Mouse (Mus musculus): ENCODE results near the gene Sppl2c.

Sppl2c gene

DNA sequence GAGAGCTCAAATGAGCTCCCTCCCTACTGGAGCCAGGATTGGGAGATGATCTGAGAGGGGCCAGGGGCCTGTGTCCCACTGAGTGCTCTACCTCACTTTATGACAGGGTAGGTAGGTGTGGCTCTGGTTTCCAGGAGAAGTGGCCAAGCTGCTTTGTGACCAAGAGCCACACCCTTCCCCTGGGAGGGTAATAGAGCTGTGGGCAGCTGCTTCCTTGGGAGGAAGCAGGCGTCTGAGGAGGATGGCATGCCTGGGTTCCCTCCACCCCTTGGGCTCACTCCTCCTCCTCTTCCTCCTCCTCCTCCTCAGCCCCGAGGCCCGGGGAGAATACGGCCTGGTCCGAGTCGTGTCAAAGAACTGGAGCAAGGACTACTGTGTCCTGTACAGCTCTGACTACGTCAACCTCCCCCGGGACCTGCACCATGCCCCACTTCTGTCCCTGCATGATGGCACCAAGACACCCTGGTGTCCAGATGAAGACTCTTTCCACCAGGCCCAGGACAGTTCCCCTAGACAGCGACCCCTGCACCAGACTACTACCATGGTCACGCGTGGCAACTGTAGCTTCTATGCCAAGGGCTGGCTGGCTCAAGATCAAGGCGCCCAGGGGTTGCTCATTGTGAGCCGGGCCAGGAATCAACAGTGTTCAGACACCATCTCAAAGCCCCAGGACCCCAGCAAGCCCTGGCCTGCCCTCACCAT lies at the start of gene Sppl2c:
Gene Sppl2c, plus strand, starts transcription at position 193 of the 702 bp plus-strand sequence.
- no peak for DNase-seq (ENCODE audit: low spot score in 2 of 2)

DNA sequence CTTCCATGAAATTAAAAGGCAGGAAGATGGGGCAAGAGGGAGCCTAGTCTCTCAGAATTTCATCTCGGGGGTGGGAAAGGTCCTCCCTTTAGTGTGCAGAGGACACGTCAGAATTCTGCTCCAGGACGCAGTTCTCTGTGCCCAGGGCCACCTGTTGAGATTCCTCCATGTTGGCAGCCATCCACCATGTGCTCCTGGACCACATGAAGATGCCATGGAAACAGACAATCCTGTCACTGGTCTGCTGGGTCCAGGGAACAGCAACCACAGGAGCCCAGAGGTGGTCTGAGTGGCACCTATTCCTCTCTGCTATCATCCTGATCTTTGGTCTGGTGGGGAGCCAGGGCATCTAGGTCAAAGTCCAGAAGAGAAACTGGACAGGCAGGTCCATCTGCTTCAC lies 47.2 kb upstream of the Sppl2c start:
- DNase-seq (ENCODE audit: low spot score in 2 of 2) = no peak

DNA sequence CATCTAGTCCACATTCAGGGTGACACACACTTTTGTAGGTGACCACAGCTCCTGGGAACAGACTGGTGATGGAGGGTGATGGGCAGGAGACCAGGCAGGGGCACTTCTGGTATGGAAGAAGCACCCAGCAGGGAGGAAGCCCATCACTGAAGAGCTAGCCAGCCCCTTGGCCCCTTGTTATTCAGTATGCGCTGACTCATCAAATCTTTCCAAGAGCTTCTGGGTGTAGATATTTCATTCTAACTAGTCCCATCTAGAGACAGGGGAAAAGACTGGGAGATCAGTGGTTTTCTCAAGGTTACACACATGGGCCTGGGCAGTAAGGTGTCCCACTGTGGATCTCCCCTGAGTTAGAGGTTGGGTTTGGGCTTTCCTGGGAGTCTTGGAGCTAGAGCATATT lies 41.2 kb upstream of the Sppl2c start:
- DNase-seq (ENCODE audit: low spot score in 2 of 2) = no peak

DNA sequence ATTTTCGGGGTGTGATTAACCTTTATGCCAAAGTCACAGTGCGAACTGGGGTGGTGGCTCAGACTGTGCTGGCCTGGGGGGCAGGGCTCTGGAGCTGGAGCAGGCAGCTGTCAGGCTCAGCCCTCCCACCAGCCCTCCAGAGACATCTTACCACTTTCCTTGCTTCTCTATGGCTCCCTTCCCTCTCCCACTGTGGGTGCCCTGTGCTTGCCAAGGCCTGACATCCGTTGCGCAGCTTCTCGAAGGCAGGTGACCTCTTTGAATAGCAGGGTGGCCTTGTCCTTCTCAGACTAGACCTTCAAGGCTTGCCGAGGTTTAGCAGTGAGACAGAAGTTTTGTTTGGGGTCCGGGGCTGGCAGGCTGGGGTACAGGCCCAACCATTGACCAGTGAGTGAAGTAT lies 37.3 kb upstream of the Sppl2c start:
- no peak for DNase-seq (ENCODE audit: low spot score in 2 of 2)

DNA sequence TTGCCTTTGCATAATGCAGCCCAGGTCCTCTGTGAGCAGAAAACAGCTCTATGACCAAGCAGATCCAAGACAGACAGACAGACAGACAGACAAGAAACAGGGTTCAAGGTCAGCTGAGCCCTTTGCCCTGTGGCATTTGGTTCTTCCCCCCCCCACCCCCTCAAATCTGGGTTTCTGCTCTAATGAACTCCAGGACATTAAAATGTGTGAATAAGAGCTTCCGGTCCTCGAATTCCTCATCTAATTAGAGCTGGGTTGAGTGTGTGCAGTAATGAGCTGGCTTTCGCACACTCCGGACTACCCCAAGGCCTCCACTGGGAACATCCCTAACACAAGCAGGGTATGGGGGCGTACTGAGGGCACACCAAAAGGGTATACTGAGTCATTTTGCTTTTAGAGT lies 35.2 kb upstream of the Sppl2c start:
- DNase-seq (ENCODE audit: low spot score in 2 of 2) = no peak

DNA sequence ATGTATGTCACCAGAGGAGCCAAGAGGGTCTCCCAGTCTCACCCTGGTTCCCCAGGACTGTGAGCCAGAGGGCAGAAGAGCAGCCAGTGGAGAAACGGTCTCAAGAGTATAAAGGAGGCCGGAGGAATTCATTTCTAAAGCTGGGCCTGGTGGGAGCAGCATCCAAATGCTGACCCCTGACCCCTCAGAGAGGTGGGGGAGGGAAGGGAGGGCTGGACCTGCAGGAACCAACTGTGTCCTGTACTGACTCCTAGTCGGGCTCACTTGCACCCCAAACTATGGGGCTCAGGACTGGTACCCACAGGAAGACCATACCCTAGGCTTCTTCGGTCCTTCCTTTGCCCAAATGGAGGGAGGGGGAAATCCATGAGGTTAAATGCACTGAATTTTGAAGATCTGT lies 31.8 kb upstream of the Sppl2c start:
- DNase-seq (ENCODE audit: low spot score in 2 of 2) = no peak

DNA sequence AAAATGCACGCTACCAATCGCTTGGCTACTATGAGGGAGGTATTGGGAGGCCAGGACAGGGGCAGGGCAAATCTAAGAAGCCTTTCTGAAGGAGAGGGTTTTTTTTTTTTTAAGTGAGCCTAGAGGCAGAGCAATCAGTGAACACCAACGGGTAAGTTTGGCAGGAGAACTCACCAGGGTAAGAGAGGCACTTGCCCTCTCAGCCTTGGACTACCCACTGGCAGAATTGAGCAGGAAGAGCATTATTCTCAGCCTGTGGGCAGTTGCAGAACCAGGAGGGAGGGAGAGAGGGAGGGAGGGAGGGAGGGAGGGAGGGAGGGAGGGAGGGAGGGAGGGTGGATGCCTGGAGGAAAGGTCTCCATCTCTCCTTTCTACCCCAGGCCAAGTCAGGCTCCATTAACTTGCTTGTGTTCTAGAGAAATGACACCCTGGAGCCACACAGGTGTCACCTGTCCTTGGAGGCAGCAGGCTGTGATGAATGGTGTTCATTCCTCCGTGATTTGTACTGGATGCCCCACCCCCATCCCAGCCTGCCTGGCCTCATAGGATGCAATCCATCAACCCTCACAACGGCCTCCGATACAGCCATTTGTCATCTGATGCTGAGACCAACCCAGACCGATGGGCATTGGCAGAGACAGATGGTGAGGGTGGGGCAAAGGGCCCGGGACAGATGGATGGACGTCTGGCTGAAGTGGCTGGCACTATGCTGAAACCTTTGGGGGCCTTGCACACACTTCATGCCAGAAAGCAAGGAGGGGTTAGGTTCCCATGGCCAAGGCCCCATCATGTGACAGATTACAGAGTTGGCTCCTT lies 31.1 kb upstream of the Sppl2c start:
- no peak for DNase-seq (ENCODE audit: low spot score in 2 of 2)

DNA sequence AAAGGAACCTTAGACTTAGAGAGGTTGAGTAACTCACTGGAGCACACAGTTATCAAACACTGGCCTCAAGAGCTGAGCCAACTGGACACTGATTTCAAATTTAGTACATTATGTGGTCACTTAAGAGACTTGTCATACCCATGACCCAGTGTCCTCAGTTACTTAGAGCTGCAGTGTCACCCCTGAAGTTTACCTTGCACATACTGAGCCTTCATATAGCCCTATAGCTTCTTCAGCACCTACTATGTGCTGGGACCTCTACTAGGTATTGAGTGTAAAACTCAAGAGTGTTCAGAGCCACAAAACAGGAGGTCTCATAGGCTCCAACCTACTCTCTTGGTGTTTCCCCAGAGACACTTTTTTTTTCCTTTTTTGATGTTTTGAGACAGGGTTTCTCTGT lies 30.2 kb upstream of the Sppl2c start:
- DNase-seq (ENCODE audit: low spot score in 2 of 2) = no peak

DNA sequence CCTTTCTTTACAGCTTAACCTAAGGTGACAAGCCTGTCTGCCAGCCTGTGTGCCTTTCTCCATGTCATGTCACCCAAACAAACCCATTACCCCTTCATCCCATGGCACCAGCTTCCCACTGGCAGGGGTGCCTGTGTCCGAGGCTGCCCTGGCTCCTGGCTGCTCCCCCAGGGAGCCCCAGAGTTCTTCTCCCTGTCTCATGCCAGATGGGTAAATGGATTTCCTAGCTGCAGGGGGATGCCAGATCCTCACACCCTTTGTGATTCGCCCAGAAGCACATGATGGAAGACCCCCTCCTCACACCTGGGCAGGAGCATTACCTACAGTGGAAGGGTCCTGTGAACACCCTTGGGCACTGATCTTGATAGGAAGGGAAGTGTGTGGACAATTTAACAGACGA lies 29.7 kb upstream of the Sppl2c start:
- DNase-seq (ENCODE audit: low spot score in 2 of 2) = no peak

DNA sequence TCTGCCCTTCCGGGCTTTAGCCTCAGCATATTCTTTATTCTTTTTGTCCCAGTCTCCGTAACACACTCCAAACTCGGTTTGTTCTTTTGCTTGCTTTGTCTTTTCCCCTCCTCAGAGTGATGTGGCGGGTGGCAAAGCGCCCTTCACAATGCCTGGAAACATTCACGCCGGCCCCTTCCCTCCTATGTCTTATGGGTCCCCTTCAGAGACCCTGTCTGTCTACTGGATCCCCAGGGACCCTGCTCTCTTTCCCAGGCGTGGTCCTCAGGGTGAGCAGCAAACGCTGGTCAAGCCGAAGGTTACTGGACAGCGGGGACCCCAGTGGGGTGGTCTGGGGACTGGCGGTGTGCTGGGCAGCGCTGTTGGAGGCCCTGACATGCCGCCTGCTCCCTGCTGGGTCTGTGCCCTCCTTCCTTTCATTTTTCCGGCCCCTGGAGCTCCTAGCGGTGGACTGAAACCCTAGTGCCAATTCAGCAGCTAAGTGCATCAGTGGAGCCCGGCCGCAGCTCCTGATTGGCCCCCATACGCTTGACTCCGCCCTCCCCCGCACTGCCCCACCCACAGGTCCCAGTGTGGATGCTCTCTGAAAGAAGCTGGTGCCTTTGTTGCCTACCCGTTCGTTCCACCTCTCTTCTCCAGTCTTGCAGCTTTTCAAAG lies 28.4 kb upstream of the Sppl2c start:
- no peak for DNase-seq (ENCODE audit: low spot score in 2 of 2)

DNA sequence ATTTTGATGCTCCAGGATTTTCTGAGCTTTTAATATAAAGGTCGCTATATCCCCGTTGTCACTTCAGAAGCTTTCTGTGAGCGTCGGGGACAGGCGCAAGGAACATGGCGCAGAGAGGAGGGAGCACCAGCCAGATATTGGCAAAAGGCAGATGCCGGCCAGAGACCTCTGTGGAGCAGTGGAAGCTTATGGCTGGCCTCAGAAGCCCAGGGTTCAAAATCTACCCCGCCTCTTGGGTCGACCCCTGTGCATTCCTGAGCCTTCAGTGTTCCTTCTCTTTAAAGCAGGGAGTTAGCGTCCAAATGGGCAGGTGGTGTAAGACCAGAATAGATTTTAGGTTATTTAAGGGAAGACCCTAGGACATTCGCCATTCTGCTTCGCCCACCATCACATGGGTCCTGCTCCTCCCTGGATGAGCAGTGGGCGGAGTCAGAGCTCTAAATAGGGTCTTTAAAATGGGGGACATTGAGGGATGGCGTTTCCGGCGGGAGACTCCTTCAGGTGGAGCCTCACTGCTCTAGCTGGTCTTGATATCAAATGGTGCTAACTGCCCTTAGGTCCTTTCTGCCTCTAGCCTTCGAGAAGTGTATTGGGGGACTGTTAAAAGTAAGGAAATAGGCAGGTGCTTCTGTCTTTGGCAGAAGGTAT lies 27.7 kb upstream of the Sppl2c start:
- DNase-seq (ENCODE audit: low spot score in 2 of 2) = no peak

DNA sequence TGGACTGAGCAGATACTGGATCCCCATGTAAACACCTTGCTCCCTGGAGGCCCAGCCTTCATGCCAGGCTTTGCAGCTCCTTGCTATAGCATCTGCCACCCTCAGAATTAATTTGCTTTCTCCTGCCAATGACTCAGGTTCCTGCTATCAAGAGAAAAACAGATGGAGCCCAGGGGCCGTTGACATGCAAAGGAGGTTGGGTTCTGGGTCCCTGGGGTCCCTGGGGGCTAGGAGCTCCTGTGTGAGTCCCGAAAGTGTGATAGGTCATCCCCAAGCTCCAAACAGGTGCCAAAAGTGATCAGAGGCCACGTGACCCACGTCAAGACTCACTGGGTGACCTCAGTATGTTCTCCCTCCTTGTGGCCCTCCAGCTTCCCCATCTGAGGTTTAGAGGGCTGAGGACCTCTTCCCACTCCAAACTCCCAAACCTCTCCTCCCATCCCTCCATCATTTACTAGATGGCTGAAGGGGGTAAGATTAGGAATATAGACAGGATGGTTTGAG lies 26.3 kb upstream of the Sppl2c start:
- no peak for DNase-seq (ENCODE audit: low spot score in 2 of 2)

DNA sequence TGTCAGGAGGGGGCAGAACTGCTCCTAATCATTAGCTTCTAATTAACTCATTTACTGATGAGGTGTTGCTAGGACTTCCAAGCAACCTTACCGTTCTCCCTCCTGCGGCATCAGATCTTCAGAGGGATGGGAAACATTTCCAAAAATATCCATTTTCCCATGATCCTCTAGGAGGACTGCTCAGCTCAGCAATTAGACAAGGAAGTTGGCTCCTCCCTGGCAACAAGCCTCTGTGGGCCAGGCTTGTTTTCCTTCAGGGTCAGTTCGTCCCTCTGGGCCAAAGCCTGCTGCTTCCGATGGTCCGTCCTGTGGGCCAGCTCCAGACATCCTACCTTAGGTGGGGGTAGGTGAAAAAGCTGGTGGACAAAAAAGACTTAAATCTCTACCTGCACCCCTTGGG lies 25.0 kb upstream of the Sppl2c start:
- no peak for DNase-seq (ENCODE audit: low spot score in 2 of 2)

DNA sequence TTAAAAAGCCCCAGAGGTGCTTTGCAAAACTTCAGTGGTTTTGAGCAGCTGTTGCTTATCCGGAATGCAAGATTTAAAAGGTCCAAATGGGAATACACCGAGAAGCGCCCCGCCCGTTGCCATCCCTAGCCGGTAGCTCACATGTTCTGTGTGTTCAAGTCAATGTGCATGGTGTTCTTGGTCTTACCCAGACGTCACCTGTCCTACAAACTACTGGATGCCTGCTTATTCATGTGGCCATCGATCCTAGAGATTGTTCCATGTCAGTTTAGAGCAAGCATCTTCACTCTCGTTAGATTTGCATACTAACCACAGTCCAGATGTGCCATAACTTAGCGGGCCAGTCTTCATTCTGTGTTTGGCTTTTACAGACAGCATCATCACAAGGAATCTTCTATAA lies 21.9 kb upstream of the Sppl2c start:
- DNase-seq (ENCODE audit: low spot score in 2 of 2) = no peak

DNA sequence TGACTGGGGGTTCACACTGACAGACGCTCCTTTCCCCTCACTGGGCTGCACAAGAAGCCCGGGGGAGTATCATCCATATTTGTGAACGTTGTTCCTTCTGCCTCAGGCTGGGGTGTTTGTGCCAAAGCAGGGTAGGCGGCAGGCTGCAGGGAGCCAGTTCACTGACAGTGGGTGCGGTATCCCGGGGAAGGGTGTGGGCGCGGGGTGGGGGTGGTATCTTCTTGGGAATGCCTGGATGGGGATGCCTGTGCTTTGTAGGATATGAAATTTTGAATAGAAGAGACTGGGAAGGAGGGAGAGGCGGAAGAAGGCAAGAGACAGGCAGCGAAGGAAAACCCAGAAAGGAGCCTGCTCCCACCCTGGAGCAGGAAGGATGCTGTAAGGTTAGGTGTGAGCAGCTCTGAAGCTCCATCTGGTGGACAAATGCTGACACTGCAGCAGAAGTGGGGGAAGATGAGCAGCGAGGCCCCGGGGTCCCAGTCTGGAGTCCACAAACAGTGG lies 14.8 kb upstream of the Sppl2c start:
- DNase-seq (ENCODE audit: low spot score in 2 of 2) = peak; percentile 32 to 43

DNA sequence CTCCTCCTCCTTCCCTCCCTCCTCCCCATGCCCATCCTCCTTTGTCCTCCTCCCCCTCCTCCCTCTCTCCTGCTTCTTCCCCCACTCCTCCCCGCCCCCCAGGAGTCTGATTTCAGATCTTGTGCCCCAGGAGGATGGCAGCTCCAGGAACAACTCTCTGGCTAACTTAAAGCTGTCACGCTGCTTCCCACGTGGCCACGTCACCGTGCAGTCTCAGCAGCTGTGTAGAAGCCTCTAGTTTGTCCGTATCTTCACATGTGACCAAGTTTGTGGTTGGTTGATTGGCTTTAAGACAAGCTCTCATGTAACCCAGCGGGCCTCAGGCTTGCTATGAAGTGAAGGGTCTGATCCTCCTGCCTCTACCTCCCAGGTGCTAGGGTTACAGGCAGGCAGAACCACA lies 7.2 kb upstream of the Sppl2c start:
- DNase-seq (ENCODE audit: low spot score in 2 of 2) = no peak

DNA sequence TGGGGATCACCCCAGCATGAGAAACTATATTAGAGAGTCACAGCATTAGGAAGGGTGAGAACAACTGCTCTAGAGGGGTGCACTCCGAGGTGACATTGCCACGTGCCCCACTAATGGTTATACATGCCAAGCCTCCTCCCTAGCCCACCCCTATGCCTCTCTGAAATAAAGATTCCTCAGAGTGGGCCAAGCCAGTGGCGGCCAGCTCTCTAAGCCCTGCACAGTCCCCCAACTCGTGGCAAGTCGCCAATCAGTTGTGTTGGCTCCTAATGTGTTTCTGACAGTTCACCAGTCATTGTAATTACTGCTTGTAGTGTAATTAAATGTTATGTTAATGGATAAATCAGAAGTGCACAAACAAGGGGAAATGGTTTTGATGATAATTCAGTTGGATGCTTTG lies 6.3 kb upstream of the Sppl2c start:
- no peak for DNase-seq (ENCODE audit: low spot score in 2 of 2)

DNA sequence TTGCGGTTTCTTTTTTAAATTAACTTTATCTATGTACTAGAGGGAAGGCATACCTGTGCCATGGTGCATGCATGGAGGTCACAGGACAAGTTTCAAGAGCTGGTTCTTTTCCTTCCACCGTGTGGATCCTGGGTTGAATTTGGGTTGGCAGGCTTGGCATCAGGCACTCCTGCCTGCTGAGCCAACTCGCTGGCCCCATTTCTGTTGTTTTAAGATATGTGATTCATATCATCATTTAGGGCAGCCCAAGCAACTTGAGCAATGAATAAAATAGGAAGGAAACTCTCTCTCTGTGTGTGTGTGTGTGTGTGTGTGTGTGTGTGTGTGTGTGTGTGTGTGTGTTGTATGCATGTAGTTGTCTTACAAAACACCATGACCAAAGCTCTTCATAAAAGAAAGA lies 4.0 kb upstream of the Sppl2c start:
- no peak for DNase-seq (ENCODE audit: low spot score in 2 of 2)

DNA sequence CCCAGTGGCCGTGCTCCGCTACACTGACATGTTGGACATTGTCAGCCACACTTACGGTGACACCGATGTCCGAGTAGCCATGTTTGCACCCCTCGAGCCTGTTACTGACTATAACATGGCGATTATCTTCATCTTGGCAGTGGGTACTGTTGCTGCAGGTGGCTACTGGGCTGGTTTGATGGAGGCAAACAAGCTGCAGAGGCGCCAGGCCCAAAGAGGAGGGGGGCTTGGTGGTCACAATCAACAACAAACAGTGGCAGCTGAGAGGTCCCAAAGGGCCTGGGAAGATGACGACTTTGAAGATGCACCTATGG lies 667 bp downstream of the Sppl2c start:
- no peak for DNase-seq (ENCODE audit: low spot score in 2 of 2)

DNA sequence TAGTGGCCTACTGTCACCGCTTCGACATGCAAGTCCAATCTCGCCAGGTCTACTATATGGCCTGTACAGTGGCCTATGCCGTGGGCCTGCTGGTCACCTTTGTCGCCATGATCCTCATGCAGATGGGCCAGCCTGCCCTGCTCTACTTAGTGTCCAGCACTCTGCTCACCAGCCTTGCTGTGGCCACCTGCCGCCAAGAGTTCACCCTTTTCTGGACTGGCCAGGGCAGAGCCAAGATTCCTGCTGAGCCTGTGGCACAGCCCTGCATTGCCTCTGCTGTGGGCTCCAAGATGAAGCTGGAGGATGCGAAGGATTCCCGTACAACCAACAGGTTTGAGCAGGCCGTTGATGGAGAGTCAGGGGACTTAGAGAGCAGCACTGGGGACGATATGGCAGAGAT lies 1.6 kb downstream of the Sppl2c start:
- no peak for DNase-seq (ENCODE audit: low spot score in 2 of 2)

DNA sequence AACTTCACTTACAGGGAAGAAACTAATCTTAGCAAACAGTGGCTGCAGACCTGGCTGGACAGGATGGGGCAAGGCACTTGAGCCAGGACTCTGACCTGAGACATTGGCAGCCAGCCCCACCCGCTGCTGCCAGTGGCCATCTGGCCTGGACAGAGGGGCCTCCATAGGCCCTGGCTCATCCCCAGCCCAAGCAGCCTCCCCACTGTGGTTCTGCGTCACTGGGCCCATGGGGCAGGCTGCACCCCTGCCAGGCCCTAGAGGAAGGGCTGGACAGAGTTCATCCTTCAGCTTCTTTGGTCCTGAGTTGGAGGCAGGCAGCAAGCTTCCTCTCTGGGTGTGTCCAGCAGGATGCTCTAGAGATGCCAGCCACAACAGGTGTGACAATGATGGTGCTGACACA lies 3.9 kb downstream of the Sppl2c start:
- no peak for DNase-seq (ENCODE audit: low spot score in 2 of 2)

DNA sequence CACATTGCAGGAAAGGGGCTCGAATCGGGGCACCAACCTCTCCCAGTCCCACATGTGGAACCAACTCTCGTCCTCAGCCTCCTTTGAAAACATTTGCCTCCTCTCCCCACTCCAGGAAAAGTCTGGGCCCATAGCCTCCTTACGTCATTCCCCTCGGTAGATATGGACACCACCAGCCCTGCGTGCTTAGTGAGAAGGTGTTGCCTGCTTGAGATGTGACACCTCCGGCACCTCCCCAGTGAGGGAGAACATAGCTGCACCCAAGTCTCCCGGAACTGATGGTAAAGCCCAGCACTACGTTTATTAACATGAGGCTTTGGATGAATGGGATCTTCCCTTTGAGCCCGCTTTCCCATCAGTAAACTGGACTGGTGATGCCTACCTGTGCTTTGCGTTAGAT lies 9.3 kb downstream of the Sppl2c start:
- no peak for DNase-seq (ENCODE audit: low spot score in 2 of 2)

Data from spleen, postnatal 36 days (tissue).